Mouse (Mus musculus): ENCODE measurements around the gene Crabp1.

DNA sequence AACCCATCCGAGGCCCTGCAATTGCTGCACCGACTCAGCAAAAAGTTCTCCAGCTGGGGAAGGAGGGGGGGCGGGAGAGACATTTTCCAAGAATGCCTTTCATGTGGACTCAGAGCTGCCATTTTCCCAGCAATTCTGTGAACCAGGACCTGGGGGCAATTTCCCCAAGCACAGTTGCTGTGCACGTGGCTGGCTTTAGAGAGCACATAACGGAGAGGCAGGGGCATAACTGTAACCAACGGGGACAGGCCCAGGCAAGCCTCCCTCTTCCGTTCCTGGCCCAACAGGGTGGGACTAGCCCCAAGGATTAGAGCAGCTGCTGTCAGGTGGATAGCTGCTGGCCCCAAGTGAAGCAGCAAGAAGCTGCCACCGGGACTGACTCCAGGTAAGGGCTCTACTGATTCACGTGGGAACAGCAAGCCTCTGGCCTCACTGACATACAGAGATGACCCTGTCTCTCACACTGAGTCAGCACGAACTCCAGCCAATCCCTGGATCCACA, 37.0 kb downstream of the Crabp1 start:
- no peak for TF ChIP-seq POLR2A (IDR thresholded peaks at IDR 0.05; ENCODE audit: low read depth, low read length)
- no peak for TF ChIP-seq CTCF (IDR thresholded peaks at IDR 0.05; ENCODE audit: extremely low read depth, insufficient read depth, insufficient read length, insufficient replicate concordance)
